Mouse (Mus musculus) gastrocnemius, adult 8-10 months (tissue): Measurements from ENCODE around the gene Elovl7. TPM values are rescaled to one million over a fixed set of nuclear protein-coding genes. Genes with fewer than 3 reads are reported as not detected.

ENCODE experiments used
- DNase-seq, 2 experiments: peaks; one replicate each; pipeline ENCODE4 v3.0.0; 2022; ENCODE audit warnings: low spot score in 2 of 2
- total RNA-seq, 4 experiments: library from RNA; stranded (reverse); gene quantifications; 2 replicates each; pipeline ENCODE4 v1.2.4; 2022

The Elovl7 gene
- total RNA-seq, 4 experiments from 2014 or later = 0.11 to 0.19 (median 0.13) TPM; not detected in 1

GRCm38 (mm10) chr13:108240012-108240411 is 25.8 kb downstream of the Elovl7 start:
- DNase-seq = no peak

DNA sequence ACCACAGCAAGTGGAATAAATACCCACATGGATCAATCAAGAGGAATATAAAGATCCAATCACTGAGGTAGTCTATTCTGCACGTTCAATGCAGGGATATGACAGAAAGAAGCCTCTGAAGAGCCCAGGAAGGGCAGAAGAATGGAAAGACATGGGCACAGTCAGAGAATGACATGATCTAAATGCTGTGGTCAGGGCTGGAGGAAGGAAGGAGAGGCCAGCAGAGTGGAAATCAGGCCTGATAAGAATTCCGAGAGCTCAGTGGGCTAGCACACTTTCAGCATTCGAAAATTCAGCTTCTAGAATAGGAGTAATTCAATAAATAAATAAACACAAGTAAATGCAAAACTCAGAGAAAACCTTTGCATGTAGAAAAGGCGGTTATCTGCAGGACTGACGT is 27.5 kb downstream of the Elovl7 start:
- DNase-seq = no peak

DNA sequence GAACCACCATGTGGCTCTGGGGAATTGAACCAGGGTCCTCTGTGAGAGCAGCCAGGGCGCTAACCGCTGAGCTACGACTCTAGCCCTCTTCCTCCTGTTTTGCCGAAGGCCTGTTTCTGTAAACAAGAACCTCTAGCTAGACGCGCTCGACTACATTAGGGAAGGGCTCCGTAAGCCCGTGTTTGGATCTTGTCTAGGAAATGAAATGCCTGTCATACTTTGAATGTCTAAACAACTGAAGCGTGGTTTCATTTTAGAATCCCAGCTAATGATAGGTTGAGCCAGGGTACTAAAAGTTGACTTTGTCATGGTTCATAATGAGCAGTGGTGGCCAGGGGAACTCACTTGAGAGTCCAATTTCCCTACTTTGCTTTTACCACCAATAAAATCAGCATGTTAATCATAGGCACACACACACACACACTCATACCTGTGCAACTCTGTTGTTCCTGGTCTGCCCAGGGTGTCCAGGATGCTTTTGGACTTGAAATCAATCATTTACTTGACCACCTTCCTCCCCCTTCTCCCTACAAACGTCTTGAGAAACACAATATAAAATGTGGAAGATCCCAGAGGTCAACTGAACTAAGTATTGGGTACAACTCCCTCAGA is 31.0 kb downstream of the Elovl7 start:
- no peak for DNase-seq

GRCm38 (mm10) chr13:108251106-108251505 is 36.9 kb downstream of the Elovl7 start:
- no peak for DNase-seq

GRCm38 (mm10) chr13:108253977-108254376 is 39.8 kb downstream of the Elovl7 start:
- DNase-seq = no peak

GRCm38 (mm10) chr13:108263042-108263441 is 48.8 kb downstream of the Elovl7 start:
- no peak for DNase-seq

GRCm38 (mm10) chr13:108265394-108265793 is 51.2 kb downstream of the Elovl7 start:
- DNase-seq = no peak

GRCm38 (mm10) chr13:108267841-108268634 is 53.8 kb downstream of the Elovl7 start:
- DNase-seq = no peak

DNA sequence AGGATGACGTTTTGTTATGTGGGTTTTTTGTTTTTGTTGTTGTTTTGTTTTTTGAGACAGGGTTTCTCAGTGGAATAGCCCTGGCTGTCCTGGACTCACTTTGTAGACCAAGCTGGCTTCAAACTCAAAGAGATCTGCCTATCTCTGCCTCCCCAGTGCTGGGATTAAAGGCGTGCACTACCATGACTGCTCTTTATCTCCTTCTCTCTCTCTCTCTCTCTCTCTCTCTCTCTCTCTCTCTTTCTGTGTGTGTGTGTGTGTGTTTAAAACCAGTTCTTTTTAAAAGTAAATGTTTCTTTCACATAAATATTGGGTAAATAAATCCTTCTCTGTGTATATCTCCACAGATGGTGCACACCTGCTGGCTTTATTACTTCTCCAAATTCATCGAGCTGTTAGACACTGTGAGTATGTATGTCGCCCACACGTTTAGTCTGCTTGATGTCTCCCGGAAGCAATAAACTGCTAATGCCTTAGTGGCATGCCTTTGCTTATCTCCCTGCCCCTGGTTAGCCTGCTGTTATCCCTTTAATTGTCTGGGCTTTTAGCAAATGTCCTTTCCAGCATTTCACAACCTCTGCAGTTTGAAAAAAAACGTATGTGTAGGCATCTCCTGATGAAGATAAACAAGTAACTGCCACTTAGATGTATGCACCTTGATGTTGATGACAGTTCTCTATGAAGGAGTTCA is 57.4 kb downstream of the Elovl7 start:
- DNase-seq = no peak

GRCm38 (mm10) chr13:108272332-108272731 is 58.1 kb downstream of the Elovl7 start:
- DNase-seq = no peak

- DNase-seq = no peak
These were observed 58.8 kb downstream of the Elovl7 start for GRCm38 (mm10) chr13:108273034-108273433.

DNA sequence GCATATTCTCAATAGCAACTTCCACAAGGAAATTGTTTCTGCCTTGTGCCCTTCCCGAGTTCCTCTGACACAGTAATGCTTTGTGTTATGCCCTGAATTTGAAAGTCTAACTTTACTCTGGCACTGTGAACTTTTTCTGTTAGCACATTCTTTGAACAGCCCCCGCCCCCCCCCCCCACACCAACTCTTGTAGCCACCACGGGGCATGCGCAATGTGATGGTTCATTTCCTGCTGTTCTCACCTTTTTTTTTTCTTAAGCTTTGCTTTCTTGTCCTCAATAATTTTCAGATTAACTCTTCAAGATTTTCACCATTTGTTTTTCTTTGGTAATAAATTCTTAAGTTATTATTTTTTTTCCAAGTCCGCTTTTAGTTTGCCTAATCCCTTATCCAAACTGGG is 59.3 kb downstream of the Elovl7 start:
- no peak for DNase-seq

DNA sequence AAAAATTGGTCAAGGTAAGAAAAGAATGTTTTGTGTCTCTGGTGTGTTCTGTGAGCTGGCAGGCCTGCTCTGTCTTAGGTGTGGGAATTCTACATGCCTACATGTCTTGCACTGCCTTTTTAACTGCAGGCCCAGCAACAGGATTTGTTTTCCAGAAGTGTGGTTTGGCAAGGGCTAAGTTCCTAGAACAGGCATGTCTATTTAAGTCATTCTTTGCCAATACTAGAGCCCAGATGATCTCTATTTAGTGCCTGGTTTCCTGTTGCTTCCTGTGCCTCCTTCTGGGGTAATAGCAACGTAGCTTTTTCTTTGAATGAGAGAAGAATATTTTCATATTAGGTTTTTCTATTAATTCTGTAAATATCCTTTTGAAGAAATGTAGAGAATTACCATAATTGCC is 62.4 kb downstream of the Elovl7 start:
- no peak for DNase-seq

DNA sequence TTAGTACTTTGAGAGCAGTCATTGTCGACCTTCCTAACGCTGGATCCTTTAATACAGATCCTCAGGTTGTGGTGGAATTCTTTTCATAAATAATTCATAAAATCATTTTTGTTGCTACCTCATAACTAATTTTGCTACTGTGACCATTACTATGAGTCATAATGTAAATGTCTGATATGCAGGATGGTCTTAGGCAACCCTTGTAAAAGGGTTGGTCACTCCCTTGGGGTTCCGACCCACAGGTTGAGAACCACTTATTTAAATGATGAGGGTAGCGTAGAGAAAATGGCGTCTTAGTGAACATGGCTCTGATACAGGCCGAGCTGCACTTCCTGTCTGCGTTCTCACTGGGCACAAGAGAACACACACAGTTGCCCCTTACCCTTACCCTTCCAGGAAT is 63.1 kb downstream of the Elovl7 start:
- no peak for DNase-seq

DNA sequence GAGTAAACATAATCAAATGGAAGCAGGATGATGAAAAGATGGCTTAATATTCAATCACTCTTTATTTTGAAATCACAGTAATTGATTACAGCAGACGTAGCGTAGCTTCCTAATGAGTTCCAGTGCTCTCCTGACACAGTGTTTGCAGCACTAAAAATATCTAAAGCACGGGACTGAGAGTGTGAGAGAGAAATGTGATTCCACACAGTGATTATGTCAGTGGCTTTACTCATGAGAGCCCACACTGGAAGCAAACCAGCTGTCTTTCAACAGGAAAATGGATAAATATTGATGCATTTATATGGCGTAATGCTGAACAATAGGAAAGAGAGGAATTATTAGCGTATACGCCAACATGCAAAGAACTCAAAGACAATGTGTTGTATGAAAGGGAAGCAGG is 64.4 kb downstream of the Elovl7 start:
- DNase-seq = no peak

DNA sequence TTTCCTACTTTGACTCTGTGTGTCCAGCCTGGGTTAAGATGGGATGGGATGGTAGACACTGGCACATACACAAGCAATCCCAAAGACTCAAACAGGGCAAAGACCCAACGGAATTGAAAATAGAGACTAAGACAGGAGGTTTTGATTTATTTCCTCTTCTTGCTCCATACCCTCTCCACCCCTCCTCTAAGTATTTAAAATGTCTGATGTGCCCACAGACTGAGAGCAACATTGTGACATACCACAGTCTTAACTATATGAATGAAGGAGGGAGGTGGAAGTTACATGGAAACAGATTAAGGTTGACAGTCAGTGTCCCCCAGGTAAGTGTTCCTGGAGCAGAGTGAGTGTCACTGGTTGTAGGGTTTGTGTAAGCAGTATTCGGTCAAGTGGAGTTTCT is 70.1 kb downstream of the Elovl7 start:
- no peak for DNase-seq

DNA sequence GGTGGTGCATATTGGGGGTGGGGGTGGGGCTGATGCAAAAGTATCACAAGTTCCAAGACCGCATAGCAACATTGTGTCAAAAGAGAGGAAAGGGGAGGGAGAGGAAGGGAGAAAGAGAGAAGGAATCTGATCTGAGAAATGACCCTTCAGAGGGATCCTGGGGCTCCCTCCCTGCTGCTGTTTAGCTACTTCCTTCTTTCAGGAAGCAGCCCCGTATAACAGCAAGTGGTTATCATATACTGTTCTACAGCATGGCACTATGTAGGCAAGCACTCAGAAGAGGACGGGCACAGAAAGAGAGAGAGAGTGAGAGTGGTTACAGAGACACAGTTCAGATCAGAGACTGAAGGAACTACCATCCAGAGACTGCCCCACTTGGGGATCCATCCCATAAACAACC is 73.7 kb downstream of the Elovl7 start:
- no peak for DNase-seq

DNA sequence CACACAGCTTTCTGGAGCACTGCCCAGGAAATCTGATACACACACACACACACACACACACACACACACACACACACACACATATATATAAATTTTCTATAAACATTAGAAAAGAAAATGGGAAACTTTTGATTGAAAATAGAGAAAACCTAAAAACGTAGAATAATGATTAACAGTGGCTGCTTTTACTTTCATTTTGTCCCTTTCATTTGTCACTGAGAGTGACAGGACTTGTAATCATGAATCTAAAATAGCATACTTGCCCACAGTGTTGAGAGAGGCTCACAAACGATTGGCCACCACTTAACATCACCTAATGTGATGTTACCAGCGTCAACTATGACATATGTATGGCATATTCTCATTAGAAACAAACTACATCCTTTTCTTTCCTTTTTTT is 75.2 kb downstream of the Elovl7 start:
- no peak for DNase-seq

- DNase-seq = no peak
These were observed 76.1 kb downstream of the Elovl7 start for GRCm38 (mm10) chr13:108290314-108290713.

DNA sequence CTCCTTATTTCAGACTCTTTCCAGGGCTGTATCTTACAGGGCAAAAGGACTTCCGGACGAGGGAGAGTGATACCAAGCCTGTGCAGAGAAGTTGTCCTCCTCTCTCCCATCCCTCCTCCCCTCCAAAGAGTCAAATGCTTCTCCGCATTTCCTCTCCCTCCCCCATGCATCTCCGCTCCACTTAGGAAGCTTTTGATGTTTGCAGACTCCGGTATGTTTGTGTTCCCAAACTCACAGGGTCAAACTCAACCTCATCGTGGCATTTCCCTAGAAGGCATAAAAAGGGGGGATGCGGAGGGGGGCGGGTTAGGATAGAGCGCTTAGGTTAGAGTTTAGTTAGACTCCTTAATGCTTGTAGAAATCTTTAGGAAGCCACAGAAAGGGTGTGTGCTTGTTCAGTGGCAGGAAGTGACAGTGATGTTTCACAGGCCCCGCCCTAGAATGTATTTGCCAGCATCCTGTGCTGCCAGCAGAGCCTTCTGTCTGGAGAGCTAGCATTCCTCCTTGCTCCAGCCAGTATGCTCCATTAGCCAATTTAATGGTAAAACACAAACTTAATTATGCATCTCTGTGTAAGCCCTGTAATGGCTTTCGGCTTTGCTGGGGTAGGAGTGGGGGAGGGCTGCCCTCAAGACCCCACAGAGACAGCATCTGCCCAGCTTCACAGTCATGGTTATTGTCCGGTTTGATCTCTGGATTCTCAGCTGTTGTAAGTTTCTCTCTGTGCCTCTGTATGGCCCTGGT is 83.3 kb downstream of the Elovl7 start:
- DNase-seq = no peak

GRCm38 (mm10) chr13:108298241-108298640 is 84.0 kb downstream of the Elovl7 start:
- DNase-seq = no peak
